Mouse (Mus musculus) liver, embryonic 16.5 days (tissue): Measurements from ENCODE around the gene Tas1r1. TPM values are rescaled to one million over a fixed set of nuclear protein-coding genes. Genes with fewer than 3 reads are reported as not detected.

Experiments
- ATAC-seq: fragments of 200-750 bp; cut with Nextera tagmentation; 2 replicates; pipeline ENCODE4 v1.8.0; 2017; ENCODE audit warnings: low read depth, mild to moderate bottlenecking, moderate number of reproducible peaks, moderate library complexity
- H3K27ac ChIP-seq: fragments of 300-500 bp; sonication (generic); 2 replicates; pipeline ENCODE4 v1.5.1; 2014; ENCODE audit warnings: mild to moderate bottlenecking, low read length
- H3K27me3 ChIP-seq: fragments of 300-500 bp; sonication (generic); 2 replicates; pipeline ENCODE4 v1.6.1; 2014; ENCODE audit warnings: low read depth, low read length, mixed read lengths; ENCODE audit not compliant: control insufficient read depth, insufficient read depth
- H3K36me3 ChIP-seq: fragments of 300-500 bp; sonication (generic); 2 replicates; pipeline ENCODE4 v1.6.1; 2014; ENCODE audit warnings: mild to moderate bottlenecking; ENCODE audit not compliant: control insufficient read depth, insufficient read depth
- H3K4me1 ChIP-seq: fragments of 300-500 bp; sonication (generic); 2 replicates; pipeline ENCODE4 v1.6.1; 2014; ENCODE audit warnings: low read depth, low read length, mixed read lengths; ENCODE audit not compliant: control insufficient read depth
- H3K4me2 ChIP-seq: fragments of 300-500 bp; sonication (generic); 2 replicates; pipeline ENCODE4 v1.6.1; 2014; ENCODE audit warnings: low read depth, low read length, mixed read lengths
- H3K4me3 ChIP-seq: fragments of 300-500 bp; sonication (generic); 2 replicates; pipeline ENCODE4 v1.5.1; 2014; ENCODE audit warnings: low read depth, mild to moderate bottlenecking, low read length
- H3K9ac ChIP-seq: fragments of 300-500 bp; sonication (generic); 2 replicates; pipeline ENCODE4 v1.6.1; 2014; ENCODE audit warnings: low read depth, low read length
- H3K9me3 ChIP-seq: fragments of 300-500 bp; sonication (generic); replicated peaks from 2 replicates; pipeline ENCODE4 v1.6.1; 2016; ENCODE audit warnings: low read length; ENCODE audit not compliant: control insufficient read depth
- WGBS: fragments of 180-500 bp; shearing (Covaris S2); extraction: QIAGEN DNeasy Blood & Tissue Kit; methylation state at CpG from one replicate; pipeline ENCODE4 v1.1.7; 2014; ENCODE audit not compliant: insufficient replicate concordance; 5-methylcytosine and 5-hydroxymethylcytosine counted together
- polyA plus RNA-seq: library from polyadenylated mRNA; unstranded; fragments of >200 nt; fragmentation: Nextera tagmentation; extraction: Ambion mirVana; gene quantifications from 2 replicates; pipeline ENCODE4 v1.2.1, GENCODE M21; 2015

The Tas1r1 gene
- polyA plus RNA-seq, 1 experiment from 2014 or later = 0.11 TPM

DNA sequence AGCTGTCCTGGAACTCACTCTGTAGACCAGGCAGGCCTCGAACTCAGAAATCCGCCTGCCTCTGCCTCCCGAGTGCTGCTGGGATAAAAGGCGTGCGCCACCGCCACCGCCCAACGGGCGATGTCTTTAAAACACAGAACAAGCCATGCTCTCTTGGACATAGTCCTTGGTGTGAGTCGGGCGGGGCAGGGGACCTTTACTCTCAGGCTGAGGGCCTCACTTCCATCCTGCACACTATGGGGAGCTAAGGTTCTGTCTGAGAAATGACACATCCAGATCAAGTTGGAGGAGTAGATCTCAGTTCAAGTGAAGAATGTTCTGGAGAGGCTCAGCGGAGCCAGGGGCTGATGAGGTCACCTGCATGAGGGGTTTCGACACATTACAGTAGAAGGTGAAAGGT is 5.4 kb downstream of the Tas1r1 start:
- Histone ChIP-seq H3K4me1 (peaks cover 4% of the 10 kb centered on the region), H3K36me3 (no peaks in the 10 kb centered on the region), H3K4me2 (no peak overlapping the region), H3K9ac (no peak overlapping the region), H3K27ac (no peak overlapping the region), H3K9me3 (no peaks in the 10 kb centered on the region), H3K4me3 (no peak overlapping the region), H3K27me3 (no peaks in the 10 kb centered on the region)
- WGBS = 81% methylated on average over 13 of the region's 13 CpGs
- no peak for ATAC-seq

DNA sequence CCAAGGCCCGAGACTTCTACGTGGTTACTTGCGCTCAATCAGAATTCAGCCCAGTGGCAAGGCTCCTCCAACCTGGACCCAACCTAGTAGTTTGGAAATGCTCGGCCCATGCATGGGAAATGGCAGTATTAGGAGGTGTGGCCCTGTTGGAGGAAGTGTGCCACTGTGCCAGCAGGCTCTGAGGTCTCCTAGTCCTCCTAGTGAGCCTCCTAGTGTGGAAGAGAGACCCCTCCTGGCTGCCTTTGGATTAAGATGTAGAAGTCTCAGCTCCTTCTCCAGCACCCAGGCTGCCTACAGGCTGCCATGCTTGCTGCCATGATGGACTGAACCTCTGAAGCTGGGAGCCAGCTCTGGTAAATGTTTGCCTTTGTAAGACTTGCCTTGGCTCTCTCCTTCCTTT is 8.4 kb downstream of the Tas1r1 start:
- 64% methylated on average over 4 of the region's 4 CpGs for WGBS
- no peak for ATAC-seq

DNA sequence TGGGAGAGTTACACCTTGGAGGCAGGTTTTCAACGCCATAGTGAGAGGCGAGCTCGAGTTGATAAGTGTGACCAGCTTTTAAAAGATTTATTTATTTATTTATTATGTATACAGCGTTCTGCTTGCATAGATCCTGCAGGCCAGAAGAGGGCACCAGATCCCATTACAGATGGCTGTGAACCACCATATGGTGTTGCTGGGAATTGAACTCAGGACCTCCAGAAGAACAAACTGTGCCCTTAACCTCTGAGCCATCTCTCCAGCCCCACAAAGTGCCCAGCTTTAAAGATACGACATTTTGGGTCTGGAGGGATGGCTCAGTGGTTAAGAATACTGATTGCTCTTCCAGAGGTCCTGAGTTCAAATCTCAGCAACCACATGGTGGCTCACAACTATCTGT is 9.3 kb downstream of the Tas1r1 start:
- Histone ChIP-seq H3K27ac (no peak overlapping the region), H3K9me3 (no peaks in the 10 kb centered on the region), H3K36me3 (no peaks in the 10 kb centered on the region), H3K27me3 (no peaks in the 10 kb centered on the region), H3K4me1 (peaks cover 25% of the 10 kb centered on the region), H3K4me2 (no peak overlapping the region), H3K9ac (no peak overlapping the region), H3K4me3 (no peak overlapping the region)
- 40% methylated on average over 5 of the region's 5 CpGs for WGBS
- ATAC-seq = no peak

More for the DNA sequence above, 8.4 kb downstream of the Tas1r1 start:
- Histone ChIP-seq H3K27me3 (no peaks in the 10 kb centered on the region), H3K27ac (no peak overlapping the region), H3K4me1 (peaks cover 21% of the 10 kb centered on the region), H3K36me3 (no peaks in the 10 kb centered on the region), H3K4me3 (no peak overlapping the region), H3K9ac (no peak overlapping the region), H3K9me3 (no peaks in the 10 kb centered on the region), H3K4me2 (no peak overlapping the region)

DNA sequence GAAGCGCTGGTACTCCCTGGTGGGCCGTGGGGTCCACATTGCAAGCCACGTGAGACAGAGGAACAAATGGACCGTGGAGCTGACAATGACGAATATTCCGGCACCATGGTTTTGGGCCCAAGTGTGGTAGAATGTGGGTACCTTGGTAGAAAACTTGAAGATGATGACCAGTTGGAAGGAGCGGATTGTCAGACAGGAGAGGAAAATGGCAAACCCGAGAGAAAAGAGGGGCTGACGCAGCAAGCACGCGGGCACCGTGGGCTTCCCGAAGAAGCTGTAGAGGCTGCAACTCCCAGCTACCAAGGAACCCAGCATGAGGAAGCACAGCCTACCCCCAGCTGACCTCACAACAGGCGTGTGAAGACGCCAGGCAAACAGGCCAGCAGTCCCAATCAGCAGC is 9.9 kb downstream of the Tas1r1 start:
- Histone ChIP-seq H3K9me3 (no peaks in the 10 kb centered on the region), H3K4me3 (no peak overlapping the region; the same call in 1 of the 2 replicates), H3K9ac (no peak overlapping the region), H3K4me2 (peak overlapping the region; percentile 96), H3K27ac (no peak overlapping the region), H3K4me1 (peaks cover 27% of the 10 kb centered on the region), H3K27me3 (no peaks in the 10 kb centered on the region), H3K36me3 (no peaks in the 10 kb centered on the region; the same call in 1 of the 2 replicates)
- WGBS = 67% methylated on average over 15 of the region's 15 CpGs
- no peak for ATAC-seq

DNA sequence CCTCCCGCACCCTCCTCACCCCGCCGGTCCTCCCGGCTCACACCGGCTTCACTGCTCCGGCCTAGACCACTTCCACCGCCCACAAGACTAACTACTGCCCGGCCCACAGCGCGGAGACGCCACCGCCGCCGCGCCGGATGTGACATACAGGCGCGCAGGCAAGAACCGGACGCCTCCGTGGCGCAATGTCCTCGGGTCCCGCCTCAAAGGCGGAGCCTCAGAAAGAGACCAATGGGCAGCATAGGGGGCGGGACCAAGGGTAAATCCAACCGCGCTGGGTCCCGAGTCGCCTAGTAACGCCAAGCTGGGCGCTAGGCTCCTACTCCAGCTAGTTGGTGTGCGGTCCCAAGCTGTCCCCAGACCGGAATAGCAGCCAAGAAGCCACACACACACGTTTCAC is 10.8 kb downstream of the Tas1r1 start, which contains the start of gene Zbtb48:
TSS of gene Zbtb48 (minus strand) at position 148 of the 400 bp plus-strand sequence.
- Histone ChIP-seq H3K36me3 (peaks cover 2% of the 10 kb centered on the region; the same call in 1 of the 2 replicates), H3K27me3 (no peaks in the 10 kb centered on the region), H3K27ac (peak within 1 kb of the TSS; percentile 84), H3K4me2 (peak within 1 kb of the TSS; percentile 96), H3K9ac (peak within 1 kb of the TSS; percentile 81), H3K4me1 (peaks cover 27% of the 10 kb centered on the region), H3K4me3 (peak within 1 kb of the TSS; percentile 85), H3K9me3 (no peaks in the 10 kb centered on the region)
- ATAC-seq = peak; percentile 96
- WGBS = under 1% methylated on average over 31 of the region's 35 CpGs

DNA sequence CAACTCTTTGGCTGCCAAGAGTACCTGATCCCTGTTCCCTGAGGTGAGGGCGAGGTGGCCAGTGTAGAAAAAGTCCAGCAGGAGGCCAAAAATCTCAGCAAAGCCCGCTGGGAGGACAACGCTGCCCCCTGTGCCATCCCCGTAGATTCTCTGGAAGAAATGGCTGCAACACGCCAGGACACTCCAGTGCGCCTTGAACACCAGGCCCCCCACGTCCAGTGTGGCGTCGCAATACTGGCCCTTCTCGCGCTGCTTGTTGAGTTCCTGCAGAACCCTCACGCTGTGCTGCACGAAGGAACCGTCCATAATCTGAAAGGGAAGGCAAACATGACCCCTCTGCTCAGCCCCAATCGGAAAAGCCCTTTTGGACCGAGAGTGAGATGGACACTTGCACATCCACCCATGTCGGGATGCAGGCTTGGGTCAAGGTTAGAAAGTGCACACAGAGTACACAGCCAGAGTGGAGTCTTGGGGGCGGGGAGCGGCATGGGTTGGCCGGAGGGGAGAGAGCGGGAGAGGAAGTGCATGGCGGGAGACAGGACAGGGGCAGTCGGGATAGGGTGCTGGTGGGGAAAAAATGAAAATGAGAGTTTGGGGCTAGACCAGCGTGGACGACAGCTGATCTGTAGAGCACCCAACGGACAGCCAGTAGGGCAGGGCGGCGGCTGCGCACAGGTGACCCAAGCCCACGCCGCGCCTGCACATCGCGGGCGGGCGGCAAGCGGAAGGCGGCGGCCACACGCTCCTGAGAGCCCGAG is 11.4 kb downstream of the Tas1r1 start:
- peak overlapping the region; percentile 85 for H3K4me3 ChIP-seq
- H3K9ac ChIP-seq = peak overlapping the region; percentile 81
- peaks cover 4% of the 10 kb centered on the region; the same call in 1 of the 2 replicates for H3K36me3 ChIP-seq
- peaks cover 27% of the 10 kb centered on the region for H3K4me1 ChIP-seq
- peak overlapping the region; percentile 96 for H3K4me2 ChIP-seq
- peak overlapping the region; percentile 84 for H3K27ac ChIP-seq
- no peaks in the 10 kb centered on the region for H3K9me3 ChIP-seq
- peak; percentile 67 for ATAC-seq
- H3K27me3 ChIP-seq = no peaks in the 10 kb centered on the region
- 3% methylated on average over 37 of the region's 41 CpGs for WGBS

DNA sequence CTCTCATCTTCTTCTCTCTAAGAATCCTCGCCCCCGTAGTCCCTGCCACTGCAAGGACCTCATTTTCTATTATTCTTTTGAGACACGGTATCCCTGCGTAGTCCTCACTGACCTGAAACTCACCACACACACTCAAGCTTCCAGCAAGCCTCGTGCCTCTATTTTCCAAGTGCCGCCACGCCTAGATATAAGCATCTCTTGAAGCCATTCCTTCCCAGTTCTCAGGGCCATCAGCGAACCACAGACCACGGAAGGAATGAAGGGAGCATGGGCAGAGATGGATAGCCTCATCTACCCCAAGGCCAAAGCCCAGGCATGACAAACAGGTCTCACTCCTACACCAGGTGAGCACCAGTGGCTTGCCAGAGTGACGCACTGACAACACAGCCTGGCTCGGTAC is 13.8 kb downstream of the Tas1r1 start:
- WGBS = 76% methylated on average over 11 of the region's 11 CpGs
- Histone ChIP-seq H3K4me2 (no peak overlapping the region), H3K4me3 (no peak overlapping the region), H3K27ac (no peak overlapping the region), H3K27me3 (no peaks in the 10 kb centered on the region), H3K9ac (no peak overlapping the region), H3K9me3 (no peaks in the 10 kb centered on the region), H3K36me3 (peaks cover 22% of the 10 kb centered on the region), H3K4me1 (peaks cover 27% of the 10 kb centered on the region)
- ATAC-seq = no peak

DNA sequence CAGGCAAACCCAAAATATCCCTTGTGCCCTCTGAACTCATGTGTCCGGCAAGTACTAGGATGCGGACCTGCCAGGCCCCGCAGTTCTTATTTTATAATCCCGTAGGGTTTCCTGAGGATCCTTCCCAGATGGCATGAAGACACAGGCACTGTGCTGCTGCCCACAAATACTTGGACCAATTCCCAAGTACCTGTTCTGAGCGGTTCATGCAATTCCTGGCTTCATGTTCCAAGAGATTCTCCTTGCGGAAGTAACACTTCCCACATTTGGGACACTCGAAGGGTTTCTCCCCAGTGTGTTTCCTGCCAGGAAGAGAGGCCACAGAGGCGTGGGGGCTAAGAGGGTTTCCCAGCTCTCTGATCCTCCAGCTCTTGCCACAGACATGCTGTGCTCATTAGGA is 15.9 kb downstream of the Tas1r1 start:
- H3K27ac ChIP-seq = no peak overlapping the region
- peaks cover 21% of the 10 kb centered on the region for H3K4me1 ChIP-seq
- WGBS = 80% methylated on average over 8 of the region's 8 CpGs
- no peaks in the 10 kb centered on the region for H3K9me3 ChIP-seq
- H3K27me3 ChIP-seq = no peaks in the 10 kb centered on the region
- no peak overlapping the region; the same call in 1 of the 2 replicates for H3K9ac ChIP-seq
- no peak overlapping the region for H3K4me2 ChIP-seq
- H3K4me3 ChIP-seq = no peak overlapping the region
- ATAC-seq = no peak
- H3K36me3 ChIP-seq = peaks cover 26% of the 10 kb centered on the region

DNA sequence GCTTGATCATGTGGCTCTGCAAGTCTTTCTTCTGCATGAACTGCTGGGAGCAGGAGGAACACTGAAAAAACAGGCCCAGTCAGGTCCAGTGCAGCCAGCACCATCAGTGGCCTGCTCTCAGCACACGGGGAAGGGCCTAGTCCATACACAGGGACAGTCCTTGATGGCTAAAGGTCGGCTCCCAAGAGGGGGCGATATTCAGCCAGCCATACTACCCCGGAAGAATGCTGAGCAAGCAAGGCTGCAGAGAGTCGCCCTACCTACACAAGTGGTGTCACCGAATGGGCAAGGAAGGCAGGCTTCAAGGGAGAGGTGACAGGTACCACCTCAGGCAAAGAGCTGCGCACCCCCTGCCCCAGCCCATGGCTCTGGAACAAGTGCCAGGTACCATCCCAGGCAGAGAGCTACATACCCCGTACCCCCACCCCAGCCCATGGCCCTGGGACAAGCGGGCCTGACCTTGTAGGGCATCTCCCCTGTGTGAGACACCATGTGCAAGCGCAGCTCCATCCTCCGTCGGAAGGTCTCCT is 16.7 kb downstream of the Tas1r1 start:
- H3K36me3 ChIP-seq = peaks cover 26% of the 10 kb centered on the region
- ATAC-seq = no peak
- H3K9me3 ChIP-seq = no peaks in the 10 kb centered on the region
- 67% methylated on average over 12 of the region's 12 CpGs for WGBS
- no peak overlapping the region for H3K9ac ChIP-seq
- H3K27ac ChIP-seq = no peak overlapping the region
- H3K4me3 ChIP-seq = no peak overlapping the region
- H3K4me2 ChIP-seq = no peak overlapping the region
- no peaks in the 10 kb centered on the region for H3K27me3 ChIP-seq
- H3K4me1 ChIP-seq = peaks cover 16% of the 10 kb centered on the region
